In genomic region chr6:14824777-14825176, GRCm38 (mm10) we compare ENCODE assay signal across 16 mouse cellular contexts.
"Had no signal": no experiment of that assay in that cellular context is flagged by ENCODE, and none has a peak within 500 bp of the region (broad histone marks: within the 10 kb centered on the region; RNA-seq: fewer than 3 reads in every experiment).

No protein-coding gene starts in this region.

- ATAC-seq: midbrain, embryonic 13.5 days; midbrain, embryonic 15.5 days had no signal

- H3K9me3 ChIP-seq: megakaryocyte, embryonic 14.5 days; midbrain, embryonic 13.5 days; midbrain, embryonic 15.5 days; neural tube, embryonic 12.5 days; stomach, embryonic 15.5 days had no signal

- H3K4me3 ChIP-seq: megakaryocyte, embryonic 14.5 days; midbrain, embryonic 13.5 days; midbrain, embryonic 15.5 days; neural tube, embryonic 12.5 days; stomach, embryonic 15.5 days had no signal

- H3K27ac ChIP-seq: macrophage; midbrain, embryonic 13.5 days; midbrain, embryonic 15.5 days; neural tube, embryonic 12.5 days; stomach, embryonic 15.5 days; stomach, postnatal 0 days had no signal

- H3K27me3 ChIP-seq: megakaryocyte, embryonic 14.5 days; midbrain, embryonic 13.5 days; midbrain, embryonic 15.5 days; neural tube, embryonic 12.5 days; stomach, embryonic 15.5 days had no signal

- H3K4me2 ChIP-seq: lung, embryonic 14.5 days; midbrain, embryonic 11.5 days; midbrain, embryonic 13.5 days; midbrain, embryonic 15.5 days; neural tube, embryonic 12.5 days; stomach, embryonic 15.5 days had no signal

- H3K4me1 ChIP-seq: megakaryocyte, embryonic 14.5 days; midbrain, embryonic 13.5 days; midbrain, embryonic 15.5 days; neural tube, embryonic 12.5 days; stomach, embryonic 15.5 days had no signal

- H3K36me3 ChIP-seq: midbrain, embryonic 13.5 days; midbrain, embryonic 15.5 days; neural tube, embryonic 12.5 days; stomach, embryonic 15.5 days had no signal

- H3K9ac ChIP-seq: lung, embryonic 14.5 days; midbrain, embryonic 13.5 days; midbrain, embryonic 15.5 days; neural tube, embryonic 12.5 days; stomach, embryonic 15.5 days had no signal

- DNase-seq: lung, adult 18-20 months; lung, embryonic 14.5 days; lung, postnatal 10 days; lung, postnatal 36 days; right cerebral cortex, postnatal 14 days; thymus, adult 2 months; thymus, postnatal 25 days; thymus, postnatal 4 days had no signal
